Mouse (Mus musculus) left cerebral cortex, postnatal 10 days (tissue): Measurements from ENCODE around the gene Poglut1. TPM values are rescaled to one million over a fixed set of nuclear protein-coding genes. Genes with fewer than 3 reads are reported as not detected.

ENCODE experiments used
- DNase-seq, 2 experiments: peaks; one replicate each; pipeline ENCODE4 v3.0.0; 2021 to 2022; ENCODE audit warnings: low spot score in 2 of 2, mixed read lengths in 1 of 2; ENCODE audit errors: extremely low spot score in 1 of 2
- intact Hi-C: fragments of 180-260 bp; cut with DNase I; formaldehyde crosslinking; loops from one replicate; pipeline ENCODE4 v1.15.1; 2025
- total RNA-seq, 2 experiments: library from RNA; stranded (reverse); gene quantifications; 2 replicates each; pipeline ENCODE4 v1.2.3; 2021

Poglut1 gene
- 10 to 100 TPM; 34.2 to 36.7 TPM for total RNA-seq

GRCm38 (mm10) chr16:38549479-38550396 lies at the start of gene Poglut1:
Poglut1 (minus strand) TSS chr16:38550258.
- intact Hi-C loops = loop anchor here (10.0 kb wide), 1 partner anchor 505 kb away; no protein-coding TSS in a partner anchor
- DNase-seq = peak; percentile 74 to 91

- no peak for DNase-seq
- intact Hi-C loops = no loop called here
Measured at GRCm38 (mm10) chr16:38598986-38599680, 49.1 kb upstream of the Poglut1 start.

GRCm38 (mm10) chr16:38596651-38597050 lies 46.6 kb upstream of the Poglut1 start:
- intact Hi-C loops = no loop called here
- no peak for DNase-seq

- intact Hi-C loops = no loop called here
- DNase-seq = no peak
Measured at GRCm38 (mm10) chr16:38596099-38596498, 46.0 kb upstream of the Poglut1 start.

GRCm38 (mm10) chr16:38594435-38594834 lies 44.4 kb upstream of the Poglut1 start:
- intact Hi-C loops = no loop called here

GRCm38 (mm10) chr16:38592946-38593345 lies 42.9 kb upstream of the Poglut1 start:
- intact Hi-C loops = no loop called here
- DNase-seq = no peak

More at GRCm38 (mm10) chr16:38594435-38594834, 44.4 kb upstream of the Poglut1 start:
- no peak for DNase-seq

GRCm38 (mm10) chr16:38592026-38592678 lies 42.1 kb upstream of the Poglut1 start:
- DNase-seq = peak; percentile 9 to 54
- intact Hi-C loops = no loop called here

- intact Hi-C loops = no loop called here
- no peak for DNase-seq
Measured at GRCm38 (mm10) chr16:38591506-38591905, 41.4 kb upstream of the Poglut1 start.

GRCm38 (mm10) chr16:38587572-38587971 lies 37.5 kb upstream of the Poglut1 start:
- DNase-seq = no peak
- intact Hi-C loops = no loop called here

- intact Hi-C loops = no loop called here
- DNase-seq = no peak
Measured at GRCm38 (mm10) chr16:38587163-38587562, 37.1 kb upstream of the Poglut1 start.

- no peak for DNase-seq
- intact Hi-C loops = no loop called here
Measured at GRCm38 (mm10) chr16:38585186-38585585, 35.1 kb upstream of the Poglut1 start.

GRCm38 (mm10) chr16:38584761-38585160 lies 34.7 kb upstream of the Poglut1 start:
- intact Hi-C loops = no loop called here
- DNase-seq = no peak

- intact Hi-C loops = no loop called here
- DNase-seq = no peak
Measured at GRCm38 (mm10) chr16:38571481-38571880, 21.4 kb upstream of the Poglut1 start.

GRCm38 (mm10) chr16:38568192-38568591 lies 18.1 kb upstream of the Poglut1 start:
- DNase-seq = no peak
- intact Hi-C loops = no loop called here

- no peak for DNase-seq
- intact Hi-C loops = no loop called here
Measured at GRCm38 (mm10) chr16:38563516-38563915, 13.5 kb upstream of the Poglut1 start.

GRCm38 (mm10) chr16:38562968-38563327 lies 12.9 kb upstream of the Poglut1 start:
- no peak for DNase-seq
- intact Hi-C loops = no loop called here

- intact Hi-C loops = no loop called here
- DNase-seq = peak; percentile 94 to 97
Measured at GRCm38 (mm10) chr16:38562131-38562967, 12.3 kb upstream of the Poglut1 start.

- no peak for DNase-seq
- intact Hi-C loops = loop anchor here (10.0 kb wide), 1 partner anchor 497 kb away; no protein-coding TSS in a partner anchor
Measured at GRCm38 (mm10) chr16:38558221-38558748, 8.2 kb upstream of the Poglut1 start, which contains the start of gene Tmem39a. Tmem39a (plus strand) TSS chr16:38558698.
